Mouse (Mus musculus) stomach, postnatal 0 days (tissue): ENCODE results near the gene Syf2.

Experiments used
- CTCF ChIP-seq: IDR thresholded peaks from 2 replicates; pipeline ENCODE4 v1.5.1; 2016; ENCODE audit warnings: antibody characterized with exemption, low read depth, mild to moderate bottlenecking, moderate library complexity
- EP300 ChIP-seq: optimal IDR thresholded peaks from 2 replicates; pipeline ENCODE3; 2016; ENCODE audit warnings: antibody characterized with exemption

DNA sequence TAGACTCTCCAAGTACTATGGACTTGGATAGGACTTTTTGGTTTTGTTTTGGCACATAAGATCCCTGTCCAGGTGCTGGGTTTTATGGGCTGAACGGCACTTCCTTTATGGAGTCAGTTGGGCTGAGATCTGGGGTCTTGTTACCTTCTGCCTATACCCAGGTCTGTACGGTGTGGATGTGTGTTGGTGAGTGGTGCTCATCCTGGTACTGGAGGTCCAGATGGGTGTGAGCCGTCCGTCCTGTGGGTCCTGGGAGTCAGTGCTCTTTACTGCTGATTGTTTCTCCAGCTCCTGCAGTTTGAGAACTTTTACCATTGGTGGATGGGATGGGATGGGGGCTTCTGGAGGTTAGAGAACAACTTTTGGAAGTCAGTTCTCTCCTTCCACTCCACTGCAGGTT is 9.0 kb upstream of the Syf2 start:
- TF ChIP-seq EP300 (no peak), CTCF (no peak)
